Mouse (Mus musculus) central nervous system, embryonic 14 days (tissue): ENCODE results near the gene Zfp551. TPM values are rescaled to one million over a fixed set of nuclear protein-coding genes. Genes with fewer than 3 reads are reported as not detected.

Experiments used
- polyA plus RNA-seq: library from polyadenylated mRNA; depleted of rRNA; stranded (reverse); fragments of >200 nt; gene quantifications from 2 replicates; pipeline ENCODE4 v1.2.3, GENCODE M21; 2012; rRNA removed

The Zfp551 gene
- 4.2 and 5.0 TPM in 2 replicates for polyA plus RNA-seq

GRCm38 (mm10) chr7:12422245-12422849 is at the start of gene Zfp551:
Gene Zfp551 (minus strand): TSS chr7:12422751.

GRCm38 (mm10) chr7:12369173-12369572 is 53.4 kb downstream of the Zfp551 start, which contains the start of gene Vmn1r84:
Gene Vmn1r84 (minus strand): TSS chr7:12369273.

Other genes starting within 250 kb of the Zfp551 start
- gene Vmn1r80, start 233.5 kb downstream of the Zfp551 start, polyA plus RNA-seq = not detected in 2 replicates
- not detected in 2 replicates for gene Vmn1r81, start 154.5 kb downstream of the Zfp551 start, polyA plus RNA-seq
- gene Vmn1r82, start 122.3 kb downstream of the Zfp551 start, polyA plus RNA-seq = not detected in 2 replicates
- gene Vmn1r83, start 93.3 kb downstream of the Zfp551 start, polyA plus RNA-seq = not detected in 2 replicates
- gene Vmn1r84, start 53.5 kb downstream of the Zfp551 start, polyA plus RNA-seq = not detected in 2 replicates
- gene Zfp606, start 55.5 kb upstream of the Zfp551 start, polyA plus RNA-seq = 19.0 and 22.7 TPM in 2 replicates
- gene 2900092C05Rik, start 89.8 kb upstream of the Zfp551 start, polyA plus RNA-seq = not detected in 2 replicates
- gene Vmn2r53, start 186.0 kb upstream of the Zfp551 start, polyA plus RNA-seq = under 0.01 TPM in 2 replicates
- not detected in 2 replicates for gene Vmn2r54, start 217.6 kb upstream of the Zfp551 start, polyA plus RNA-seq